Mouse (Mus musculus) MEL (cell line): Measurements from ENCODE around the gene Lrrc23. TPM values are rescaled to one million over a fixed set of nuclear protein-coding genes. Genes with fewer than 3 reads are reported as not detected.
A peak's percentile ranks its signal among the peaks of the same experiment; 100 is the strongest.

Experiments used
- DNase-seq: peaks from one replicate; pipeline ENCODE4 v3.0.0; 2011; ENCODE audit warnings: low read depth, low spot score
- H3K27ac ChIP-seq: 2 replicates; pipeline ENCODE4 v1.5.1; 2012; ENCODE audit warnings: low read depth, mild to moderate bottlenecking, control low read depth, low read length, moderate library complexity; ENCODE audit not compliant: control insufficient read depth
- H3K27me3 ChIP-seq, 2 experiments: fragments of 150-350 bp in 1 of 2; sonication (generic) in 1 of 2; 2 replicates each; pipeline ENCODE4 v1.6.1; 2012; ENCODE audit warnings: low read length in 2 of 2, mild to moderate bottlenecking in 2 of 2, improper control_type of control experiment in 1 of 2, moderate library complexity in 1 of 2; ENCODE audit not compliant: insufficient read depth in 2 of 2, control insufficient read depth in 1 of 2
- H3K36me3 ChIP-seq, 2 experiments: 2 replicates each; pipeline ENCODE4 v1.6.1; 2012 to 2014; ENCODE audit warnings: low read length in 2 of 2, improper control_type of control experiment in 1 of 2, inconsistent platforms in 1 of 2, mild to moderate bottlenecking in 1 of 2; ENCODE audit not compliant: insufficient read depth in 2 of 2, control insufficient read depth in 1 of 2
- H3K4me1 ChIP-seq, 2 experiments: fragments of 150-350 bp in 1 of 2; sonication (generic) in 1 of 2; 2 replicates each; pipeline ENCODE4 v1.6.1; 2012; ENCODE audit warnings: low read length in 2 of 2, improper control_type of control experiment in 1 of 2, mild to moderate bottlenecking in 1 of 2; ENCODE audit not compliant: insufficient read depth in 2 of 2, control insufficient read depth in 1 of 2
- H3K4me3 ChIP-seq, 2 experiments: fragments of 150-350 bp in 1 of 2; sonication (generic) in 1 of 2; 2 replicates each; pipeline ENCODE4 v1.5.1; 2012; ENCODE audit warnings: low read depth in 2 of 2, low read length in 2 of 2, mild to moderate bottlenecking in 2 of 2, moderate library complexity in 2 of 2, control low read depth in 1 of 2, improper control_type of control experiment in 1 of 2; ENCODE audit not compliant: control insufficient read depth in 1 of 2, insufficient read depth in 1 of 2
- H3K79me2 ChIP-seq: 2 replicates; pipeline ENCODE4 v1.6.1; 2012; ENCODE audit warnings: mild to moderate bottlenecking, low read length, moderate library complexity; ENCODE audit not compliant: control insufficient read depth, poor library complexity, insufficient read depth
- H3K9ac ChIP-seq: 2 replicates; pipeline ENCODE4 v1.6.1; 2012; ENCODE audit warnings: low read depth, mild to moderate bottlenecking, control low read depth, low read length, moderate library complexity; ENCODE audit not compliant: control insufficient read depth, poor library complexity, severe bottlenecking
- H3K9me3 ChIP-seq: fragments of 150-350 bp; sonication (generic); replicated peaks from 2 replicates; pipeline ENCODE4 v1.6.1; 2012; ENCODE audit warnings: mild to moderate bottlenecking, low read length, improper control_type of control experiment, moderate library complexity; ENCODE audit not compliant: insufficient read depth
- BHLHE40 ChIP-seq: IDR thresholded peaks from 2 replicates; pipeline ENCODE4 v1.6.1; 2012; ENCODE audit warnings: low read depth, mild to moderate bottlenecking, inconsistent platforms, low read length, improper control_type of control experiment, borderline replicate concordance
- CHD1 ChIP-seq: IDR thresholded peaks from 2 replicates; pipeline ENCODE4 v1.6.1; 2012; ENCODE audit warnings: low read depth, mild to moderate bottlenecking, inconsistent platforms, low read length, improper control_type of control experiment
- CTCF ChIP-seq, 3 experiments: IDR thresholded peaks in 2 of 3; conservative IDR thresholded peaks in 1 of 3; 2 replicates each; pipeline ENCODE4 v1.5.1; 2011 to 2012; ENCODE audit warnings: low read length in 3 of 3, low read depth in 2 of 3, mild to moderate bottlenecking in 2 of 3, improper control_type of control experiment in 1 of 3, inconsistent platforms in 1 of 3, mixed read lengths in 1 of 3, moderate library complexity in 1 of 3; ENCODE audit not compliant: control insufficient read depth in 1 of 3, insufficient read depth in 1 of 3, poor library complexity in 1 of 3, severe bottlenecking in 1 of 3
- E2F4 ChIP-seq: IDR thresholded peaks from 2 replicates; pipeline ENCODE4 v1.6.1; 2011; ENCODE audit warnings: low read depth, low read length, improper control_type of control experiment, borderline replicate concordance
- ELF1 ChIP-seq: IDR thresholded peaks from 2 replicates; pipeline ENCODE4 v1.6.1; 2014; ENCODE audit warnings: low read depth, mild to moderate bottlenecking, inconsistent platforms, low read length, improper control_type of control experiment, moderate library complexity
- EP300 ChIP-seq, 2 experiments: IDR thresholded peaks; 2 replicates each; pipeline ENCODE4 v1.6.1; 2011; ENCODE audit warnings: improper control_type of control experiment in 2 of 2, low read length in 2 of 2, low read depth in 1 of 2, mild to moderate bottlenecking in 1 of 2
- ETS1 ChIP-seq: IDR thresholded peaks from 2 replicates; pipeline ENCODE4 v1.6.1; 2012; ENCODE audit warnings: low read depth, mild to moderate bottlenecking, inconsistent platforms, low read length, improper control_type of control experiment, moderate library complexity
- GABPA ChIP-seq: IDR thresholded peaks from 2 replicates; pipeline ENCODE4 v1.6.1; 2012; ENCODE audit warnings: low read depth, mild to moderate bottlenecking, inconsistent platforms, low read length, improper control_type of control experiment, moderate library complexity
- HCFC1 ChIP-seq: IDR thresholded peaks from 2 replicates; pipeline ENCODE4 v1.6.1; 2012; ENCODE audit warnings: low read depth, mild to moderate bottlenecking, inconsistent platforms, low read length, improper control_type of control experiment, moderate library complexity
- JUND ChIP-seq: IDR thresholded peaks from 2 replicates; pipeline ENCODE4 v1.6.1; 2011; ENCODE audit warnings: low read depth, mild to moderate bottlenecking, improper control_type of control experiment, low read length
- KAT2A ChIP-seq: conservative IDR thresholded peaks from 2 replicates; pipeline ENCODE4 v1.6.1; 2012; ENCODE audit warnings: low read depth, low read length, improper control_type of control experiment, inconsistent platforms
- MAFK ChIP-seq: IDR thresholded peaks from 2 replicates; pipeline ENCODE4 v1.6.1; 2011; ENCODE audit warnings: low read depth, mild to moderate bottlenecking, low read length, improper control_type of control experiment, borderline replicate concordance
- MAX ChIP-seq: IDR thresholded peaks from 2 replicates; pipeline ENCODE4 v1.6.1; 2011; ENCODE audit warnings: low read length, improper control_type of control experiment
- MAZ ChIP-seq: IDR thresholded peaks from 2 replicates; pipeline ENCODE4 v1.6.1; 2012; ENCODE audit warnings: low read depth, mild to moderate bottlenecking, inconsistent platforms, low read length, improper control_type of control experiment
- MEF2A ChIP-seq: IDR thresholded peaks from 2 replicates; pipeline ENCODE4 v1.6.1; 2014; ENCODE audit warnings: low read depth, mild to moderate bottlenecking, inconsistent platforms, low read length, improper control_type of control experiment; ENCODE audit not compliant: poor library complexity, insufficient replicate concordance, severe bottlenecking; ENCODE audit errors: extremely low read depth
- MXI1 ChIP-seq: IDR thresholded peaks from 2 replicates; pipeline ENCODE4 v1.6.1; 2011; ENCODE audit warnings: mild to moderate bottlenecking, low read depth, low read length, improper control_type of control experiment
- MYB ChIP-seq: IDR thresholded peaks from 2 replicates; pipeline ENCODE4 v1.6.1; 2011; ENCODE audit warnings: mild to moderate bottlenecking, low read depth, low read length, improper control_type of control experiment
- MYC ChIP-seq: IDR thresholded peaks from 2 replicates; pipeline ENCODE4 v1.6.1; 2011; ENCODE audit warnings: low read depth, mild to moderate bottlenecking, low read length, improper control_type of control experiment, moderate library complexity
- NELFE ChIP-seq: IDR thresholded peaks from 2 replicates; pipeline ENCODE4 v1.6.1; 2011; ENCODE audit warnings: low read depth, low read length, improper control_type of control experiment
- NRF1 ChIP-seq: IDR thresholded peaks from 2 replicates; pipeline ENCODE4 v1.6.1; 2014; ENCODE audit warnings: low read depth, mild to moderate bottlenecking, inconsistent platforms, low read length, improper control_type of control experiment, moderate library complexity; ENCODE audit not compliant: poor library complexity, insufficient read depth, severe bottlenecking
- POLR2A ChIP-seq, 2 experiments: IDR thresholded peaks; 2 replicates each; pipeline ENCODE4 v1.6.1; 2011 to 2012; ENCODE audit warnings: low read length in 2 of 2, mild to moderate bottlenecking in 2 of 2, control low read depth in 1 of 2, improper control_type of control experiment in 1 of 2, low read depth in 1 of 2, moderate library complexity in 1 of 2; ENCODE audit not compliant: control insufficient read depth in 1 of 2, insufficient read depth in 1 of 2, poor library complexity in 1 of 2
- POLR2AphosphoS2 ChIP-seq: IDR thresholded peaks from 2 replicates; pipeline ENCODE4 v1.6.1; 2011; ENCODE audit warnings: low read length, improper control_type of control experiment
- POLR2AphosphoS5 ChIP-seq: IDR thresholded peaks from 2 replicates; pipeline ENCODE4 v1.6.1; 2012; ENCODE audit warnings: low read depth, borderline replicate concordance, mild to moderate bottlenecking, inconsistent platforms, low read length, moderate library complexity, mixed read lengths
- RAD21 ChIP-seq: IDR thresholded peaks from 2 replicates; pipeline ENCODE4 v1.6.1; 2011; ENCODE audit warnings: mild to moderate bottlenecking, low read depth, low read length, improper control_type of control experiment
- RCOR1 ChIP-seq: IDR thresholded peaks from 2 replicates; pipeline ENCODE4 v1.6.1; 2012; ENCODE audit warnings: low read depth, mild to moderate bottlenecking, inconsistent platforms, low read length, improper control_type of control experiment
- SMC3 ChIP-seq: IDR thresholded peaks from 2 replicates; pipeline ENCODE4 v1.6.1; 2011; ENCODE audit warnings: low read depth, low read length, improper control_type of control experiment
- TAL1 ChIP-seq: IDR thresholded peaks from 2 replicates; pipeline ENCODE4 v1.6.1; 2012; ENCODE audit warnings: mild to moderate bottlenecking, inconsistent platforms, low read length, moderate library complexity, mixed read lengths
- TCF12 ChIP-seq: IDR thresholded peaks from 2 replicates; pipeline ENCODE4 v1.6.1; 2014; ENCODE audit warnings: low read depth, mild to moderate bottlenecking, inconsistent platforms, low read length, improper control_type of control experiment, moderate library complexity
- UBTF ChIP-seq: IDR thresholded peaks from 2 replicates; pipeline ENCODE4 v1.6.1; 2012; ENCODE audit warnings: low read depth, mild to moderate bottlenecking, inconsistent platforms, low read length, improper control_type of control experiment, moderate library complexity, borderline replicate concordance; ENCODE audit not compliant: insufficient read depth
- USF1 ChIP-seq: IDR thresholded peaks from 2 replicates; pipeline ENCODE4 v1.6.1; 2014; ENCODE audit warnings: low read depth, mild to moderate bottlenecking, inconsistent platforms, low read length, improper control_type of control experiment, moderate library complexity
- USF2 ChIP-seq, 2 experiments: IDR thresholded peaks; 2 replicates each; pipeline ENCODE4 v1.6.1; 2011 to 2012; ENCODE audit warnings: improper control_type of control experiment in 2 of 2, low read length in 2 of 2, borderline replicate concordance in 1 of 2, inconsistent platforms in 1 of 2, low read depth in 1 of 2, mild to moderate bottlenecking in 1 of 2; ENCODE audit not compliant: insufficient read depth in 1 of 2
- ZC3H11A ChIP-seq: IDR thresholded peaks from 2 replicates; pipeline ENCODE4 v1.6.1; 2012; ENCODE audit warnings: low read depth, mild to moderate bottlenecking, inconsistent platforms, low read length, improper control_type of control experiment
- ZKSCAN1 ChIP-seq: IDR thresholded peaks from 2 replicates; pipeline ENCODE4 v1.6.1; 2012; ENCODE audit warnings: low read depth, mild to moderate bottlenecking, inconsistent platforms, low read length, improper control_type of control experiment, moderate library complexity
- ZMIZ1 ChIP-seq: IDR thresholded peaks from 2 replicates; pipeline ENCODE4 v1.6.1; 2012; ENCODE audit warnings: low read depth, mild to moderate bottlenecking, inconsistent platforms, low read length, improper control_type of control experiment, moderate library complexity
- ZNF384 ChIP-seq: IDR thresholded peaks from 2 replicates; pipeline ENCODE4 v1.6.1; 2012; ENCODE audit warnings: low read depth, mild to moderate bottlenecking, inconsistent platforms, low read length, improper control_type of control experiment
- polyA plus RNA-seq, 2 experiments: library from polyadenylated mRNA; stranded (reverse) in 1 of 2; unstranded in 1 of 2; fragments of >175 nt in 1 of 2; fragments of >200 nt in 1 of 2; gene quantifications; 2 replicates each; pipeline versions ENCODE4 v1.2.1 to v1.2.4; 2012; ENCODE audit warnings: low replicate concordance in 2 of 2, low read depth in 1 of 2; ENCODE audit not compliant: insufficient read length in 2 of 2, insufficient read depth in 1 of 2, missing spikeins in 1 of 2
- total RNA-seq: library from RNA; depleted of rRNA; stranded (reverse); fragments of 300-350 nt; gene quantifications from 2 replicates; pipeline ENCODE4 v1.2.3, GENCODE M21; 2012

Lrrc23 gene
- total and polyA plus RNA-seq, 3 experiments: 0.11 TPM; not detected in 2

- peak; percentile 76 for DNase-seq
- Histone ChIP-seq H3K27ac (peak overlapping the region; percentile 78), H3K36me3 (peaks cover 4 to 15% of the 10 kb centered on the region in 2 experiments), H3K79me2 (peaks cover 19% of the 10 kb centered on the region), H3K9me3 (no peaks in the 10 kb centered on the region), H3K4me1 (peaks cover 0 to 37% of the 10 kb centered on the region in 2 experiments; a peak in 3 of 4 replicates), H3K27me3 (no peaks in the 10 kb centered on the region), H3K4me3 (peak overlapping the region; percentile 78 to 95), H3K9ac (peak overlapping the region; percentile 81)
- TF ChIP-seq ELF1: no peak
- TF ChIP-seq ZKSCAN1: no peak; the same call in 1 of the 2 replicates
- TF ChIP-seq MYB: no peak
- peak; percentile 11; the same call in 1 of the 2 replicates for TF ChIP-seq ZC3H11A
- TF ChIP-seq POLR2A (IDR thresholded peaks at IDR 0.05; ENCODE audit: control insufficient read depth in 1 of 2, insufficient read depth in 1 of 2, low read depth in 1 of 2, low read length in 2 of 2, poor library complexity in 1 of 2): no peak
- TF ChIP-seq UBTF: no peak
- TF ChIP-seq POLR2AphosphoS2: no peak
- no peak for TF ChIP-seq MAFK
- TF ChIP-seq POLR2AphosphoS5: no peak
- TF ChIP-seq CHD1: no peak
- no peak for TF ChIP-seq NRF1
- TF ChIP-seq RCOR1: no peak
- peak; percentile 79 for TF ChIP-seq MXI1
- peak; percentile 43 to 90 (median 67); a peak in 5 of 6 replicates for TF ChIP-seq CTCF (IDR thresholded peaks at IDR 0.05 in 2 of 3, conservative IDR thresholded peaks at IDR 0.05 in 1 of 3; ENCODE audit: control insufficient read depth in 1 of 3, insufficient read depth in 1 of 3, low read depth in 2 of 3, low read length in 3 of 3, poor library complexity in 1 of 3, severe bottlenecking in 1 of 3)
- peak; percentile 77; the same call in 1 of the 2 replicates for TF ChIP-seq MAZ
- no peak for TF ChIP-seq GABPA
- peak; percentile 6; the same call in 1 of the 2 replicates for TF ChIP-seq ETS1
- TF ChIP-seq NELFE: no peak; the same call in 1 of the 2 replicates
- no peak for TF ChIP-seq TCF12
- no peak for TF ChIP-seq KAT2A
- TF ChIP-seq USF2 (IDR thresholded peaks at IDR 0.05; ENCODE audit: borderline replicate concordance in 1 of 2, insufficient read depth in 1 of 2, low read depth in 1 of 2, low read length in 2 of 2): no peak
- TF ChIP-seq EP300 (IDR thresholded peaks at IDR 0.05; ENCODE audit: low read depth in 1 of 2, low read length in 2 of 2): no peak
- no peak for TF ChIP-seq MYC
- no peak for TF ChIP-seq USF1
- TF ChIP-seq TAL1: no peak
- peak; percentile 26; the same call in 1 of the 2 replicates for TF ChIP-seq SMC3
- no peak for TF ChIP-seq JUND
- TF ChIP-seq RAD21: peak; percentile 9; the same call in 1 of the 2 replicates
- peak; percentile 35; the same call in 1 of the 2 replicates for TF ChIP-seq BHLHE40
- no peak for TF ChIP-seq ZNF384
- TF ChIP-seq MEF2A: no peak
- TF ChIP-seq E2F4: no peak
- 0 out of 2 replicates have a peak, but pooled peaks have one; percentile 29 for TF ChIP-seq MAX
- TF ChIP-seq ZMIZ1: 0 out of 2 replicates have a peak, but pooled peaks have one; percentile 15
- TF ChIP-seq HCFC1: peak; percentile 39; the same call in 1 of the 2 replicates
Measured at GRCm38 (mm10) chr6:124809052-124809774, 29.7 kb upstream of the Lrrc23 start.
